Mouse (Mus musculus) spleen, adult 18-20 months (tissue): ENCODE measurements at regions not wholly inside any gene's neighbourhood (a gene's known extent, or its start where the extent isn't known, plus 50 kb on each side); places are given as distances from the start of the nearest gene placed in this dataset.
A peak's percentile ranks its signal among the peaks of the same experiment; 100 is the strongest.

Experiments used
- DNase-seq, 2 experiments: peaks; one replicate each; pipeline ENCODE4 v3.0.0; 2022; ENCODE audit warnings: mixed read lengths in 2 of 2

DNA sequence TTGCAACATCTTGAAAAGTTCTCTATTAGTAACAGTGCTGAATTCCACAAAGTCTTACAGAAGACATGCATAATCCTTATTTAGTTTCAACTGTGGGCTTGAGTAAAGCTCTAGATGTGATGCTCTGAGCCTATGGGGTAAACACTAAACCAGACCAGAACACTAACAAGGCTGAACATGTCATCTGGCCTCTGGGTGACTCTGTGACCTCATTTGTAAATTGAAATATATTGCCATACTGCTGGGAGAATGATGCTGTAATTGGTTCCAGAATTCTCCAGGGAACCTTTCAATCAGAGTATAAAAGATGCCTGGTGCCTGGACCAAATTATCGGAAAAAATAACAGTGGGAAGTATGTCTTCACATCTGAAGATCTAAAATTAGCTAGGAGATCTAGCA lies 309.9 kb upstream of the Megf9 start:
- no peak for DNase-seq

- DNase-seq = no peak
These were observed 276.1 kb upstream of the Megf9 start for GRCm38 (mm10) chr4:70810956-70811316.

GRCm38 (mm10) chr4:70810311-70810955 lies 275.6 kb upstream of the Megf9 start:
- DNase-seq = no peak

- DNase-seq = no peak
These were observed 270.1 kb upstream of the Megf9 start for GRCm38 (mm10) chr4:70804925-70805342.

DNA sequence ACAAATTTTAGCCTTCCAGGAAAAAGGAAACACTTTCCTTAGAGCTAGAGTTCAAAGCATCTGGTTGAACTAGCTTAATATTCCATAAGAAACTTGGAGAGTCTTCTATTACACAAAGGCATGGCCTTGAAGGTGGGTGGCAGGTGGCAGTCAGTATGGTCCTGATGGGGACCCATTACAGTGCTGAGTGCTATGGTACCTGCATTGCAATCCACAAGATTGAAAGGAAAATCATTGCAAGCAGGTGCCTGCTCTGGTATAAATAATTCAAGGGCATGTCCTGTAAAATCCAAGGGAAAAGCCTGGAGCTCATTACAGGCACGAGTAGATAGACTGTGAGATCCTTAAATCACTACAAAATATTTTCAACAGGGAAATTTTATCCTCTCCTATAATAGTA lies 263.7 kb upstream of the Megf9 start:
- DNase-seq = no peak

DNA sequence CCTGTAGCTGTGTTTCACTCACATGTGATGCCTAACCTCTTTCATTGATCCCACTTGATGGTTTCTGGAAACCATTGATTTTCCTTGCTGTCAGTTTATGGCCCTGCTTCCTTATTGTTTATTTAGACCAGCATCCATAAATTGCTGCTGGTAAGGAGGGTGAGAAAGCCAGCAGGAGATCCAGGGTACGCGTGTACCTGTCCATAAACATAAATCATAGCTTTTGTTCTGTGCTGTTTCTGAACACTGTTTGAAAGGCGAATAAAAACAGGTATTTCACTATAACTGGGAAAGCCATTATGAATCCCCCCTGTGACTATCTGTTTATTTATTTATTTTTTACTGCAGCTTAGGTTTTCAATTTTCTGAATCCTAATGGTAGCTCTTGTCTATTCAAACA lies 263.1 kb upstream of the Megf9 start:
- DNase-seq = no peak

- no peak for DNase-seq
These were observed 248.7 kb upstream of the Megf9 start for GRCm38 (mm10) chr4:70783487-70783886.

DNA sequence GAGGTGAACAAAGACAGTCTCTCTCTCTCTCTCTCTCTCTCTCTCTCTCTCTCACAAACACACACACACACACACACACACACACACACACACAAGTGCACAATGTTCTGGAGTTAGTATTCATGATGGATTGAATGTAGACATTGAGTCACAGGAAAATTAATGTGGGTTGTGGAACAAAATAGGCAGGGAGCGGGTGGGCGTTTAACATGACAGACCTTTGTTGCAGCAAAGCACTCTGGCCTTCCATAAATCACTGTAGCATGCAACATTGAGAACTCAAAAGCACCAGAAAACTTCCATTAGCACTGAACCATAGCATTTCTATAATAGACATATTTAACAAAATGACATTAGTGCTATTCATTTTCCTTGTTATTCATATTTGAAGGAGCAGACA lies 246.8 kb upstream of the Megf9 start:
- DNase-seq = no peak

- no peak for DNase-seq
These were observed 241.5 kb upstream of the Megf9 start for GRCm38 (mm10) chr4:70776273-70776672.

GRCm38 (mm10) chr4:70743425-70743824 lies 208.6 kb upstream of the Megf9 start:
- no peak for DNase-seq

DNA sequence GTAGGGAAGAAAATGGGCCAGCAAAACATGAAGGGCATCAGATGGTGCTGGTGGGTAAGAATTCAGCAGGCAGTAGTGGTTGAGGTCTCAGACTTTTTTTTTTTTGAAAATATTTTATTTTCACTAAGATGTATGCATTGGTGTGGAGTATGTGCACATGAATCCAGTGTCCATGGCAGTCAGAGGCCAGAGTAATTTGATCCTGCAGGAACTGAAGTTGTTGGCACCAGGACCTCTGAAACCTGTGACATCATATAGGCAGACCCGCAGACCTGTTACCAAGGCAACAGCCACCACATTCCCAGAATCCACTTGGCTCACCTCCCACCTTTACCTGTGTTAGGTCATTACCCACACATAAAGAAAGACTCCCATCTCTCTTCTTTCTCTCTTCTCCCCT lies 207.2 kb upstream of the Megf9 start:
- no peak for DNase-seq

DNA sequence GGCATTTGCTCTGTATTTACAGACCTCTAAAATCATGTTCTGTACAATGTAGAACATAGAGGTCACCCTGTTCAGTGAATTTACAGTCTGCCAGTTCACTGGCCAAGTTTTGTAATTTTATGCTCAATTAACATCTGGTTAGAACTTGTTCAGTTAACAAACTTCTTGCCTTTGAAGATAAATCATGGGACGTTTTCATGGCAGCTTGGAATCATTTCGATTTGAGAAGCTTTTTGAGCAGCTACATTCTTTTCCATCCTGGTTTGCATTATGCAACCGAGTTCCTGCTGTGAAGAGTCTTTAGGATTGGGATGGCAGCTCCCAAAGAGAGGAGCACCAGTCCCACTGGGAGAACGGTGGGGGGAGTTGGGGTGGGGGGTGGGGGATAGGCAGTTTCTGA lies 206.3 kb upstream of the Megf9 start:
- no peak for DNase-seq

GRCm38 (mm10) chr4:70709126-70709689 lies 174.4 kb upstream of the Megf9 start:
- no peak for DNase-seq

- DNase-seq = no peak
These were observed 170.4 kb upstream of the Megf9 start for GRCm38 (mm10) chr4:70705128-70705752.

GRCm38 (mm10) chr4:70700894-70701293 lies 166.1 kb upstream of the Megf9 start:
- no peak for DNase-seq

GRCm38 (mm10) chr4:70664181-70664580 lies 129.4 kb upstream of the Megf9 start:
- DNase-seq = no peak

- no peak for DNase-seq
These were observed 86.6 kb upstream of the Megf9 start for GRCm38 (mm10) chr4:70621431-70621837.

DNA sequence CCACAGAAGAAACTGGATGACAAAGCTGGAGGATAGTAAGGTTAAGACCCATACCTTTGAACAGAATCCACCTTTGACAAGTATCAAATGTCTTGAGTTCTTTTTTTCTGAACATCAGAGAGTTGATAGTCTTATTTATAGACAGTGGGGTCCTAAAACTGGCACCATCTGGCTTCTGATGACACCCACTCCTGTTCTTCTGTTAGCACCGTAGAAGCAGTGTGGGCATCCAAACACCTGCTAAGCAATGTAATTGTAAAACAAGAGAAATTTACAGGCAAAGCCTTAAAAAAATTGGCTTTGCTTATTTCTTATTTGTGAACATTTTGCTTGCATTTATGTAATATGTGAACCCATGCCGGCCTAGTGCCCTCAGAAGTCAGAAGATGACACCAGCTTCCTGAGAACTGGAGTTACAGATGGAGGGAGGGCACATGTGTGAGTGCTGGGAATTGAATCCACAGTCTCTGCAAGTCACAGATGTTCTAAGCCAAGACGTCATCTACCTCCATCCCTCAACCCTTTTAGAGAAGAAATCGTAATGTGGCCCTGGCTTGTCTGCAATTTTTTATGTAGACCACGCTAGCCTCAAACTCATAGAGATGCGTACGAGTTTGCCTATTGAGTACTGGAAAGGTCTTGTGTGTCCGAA lies 85.0 kb upstream of the Megf9 start:
- DNase-seq = no peak

DNA sequence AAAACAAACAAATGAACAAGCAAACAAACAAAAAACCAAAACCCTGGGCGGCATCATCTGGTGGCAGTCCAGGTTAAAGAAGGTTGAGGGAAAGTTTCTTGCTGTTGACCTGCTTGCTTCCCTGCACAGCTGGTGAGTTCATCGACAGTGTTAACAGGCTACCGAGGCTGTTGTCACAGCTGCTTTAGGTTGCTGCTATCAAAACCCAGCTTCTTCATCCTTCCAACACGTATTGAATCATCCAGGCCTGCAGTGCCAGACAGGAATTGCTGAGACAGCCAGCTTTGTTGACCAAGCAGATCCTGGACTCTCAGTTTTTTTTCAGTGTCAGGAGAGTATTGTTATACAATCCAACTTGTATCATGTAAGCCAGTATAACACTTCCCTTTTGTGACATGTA lies 81.0 kb upstream of the Megf9 start:
- no peak for DNase-seq

GRCm38 (mm10) chr4:70614411-70614810 lies 79.6 kb upstream of the Megf9 start:
- no peak for DNase-seq

DNA sequence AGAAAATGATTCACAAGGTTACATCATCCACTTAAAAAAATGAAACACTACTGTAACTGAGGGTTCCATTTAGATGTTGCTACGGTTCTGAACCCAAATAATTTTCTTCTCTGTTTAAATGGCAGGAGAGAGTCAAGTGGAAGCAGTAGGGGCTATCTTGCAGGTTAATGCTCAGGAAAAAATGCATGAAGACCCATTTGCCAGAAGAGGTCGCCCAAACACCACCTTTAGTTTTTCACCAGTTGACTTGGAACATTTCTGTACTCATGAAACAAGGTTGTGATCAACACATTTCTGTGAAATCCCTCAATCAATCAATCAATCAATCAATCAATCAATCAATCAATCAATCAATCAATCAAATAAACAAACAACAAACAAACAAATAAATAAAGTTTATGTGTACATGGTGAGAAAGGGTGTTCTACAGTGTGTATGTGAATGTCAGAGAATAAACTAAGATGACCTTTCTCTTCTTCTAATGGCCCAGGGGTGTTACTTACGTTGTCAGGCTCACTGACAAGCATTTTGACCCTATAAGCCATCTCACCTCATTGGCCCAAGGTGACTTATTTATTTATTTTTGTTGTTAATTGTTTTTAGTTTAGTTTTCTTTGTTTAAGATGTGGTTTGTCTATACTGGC lies 68.5 kb upstream of the Megf9 start:
- DNase-seq = peak in 1 of 2 experiments; percentile 25

DNA sequence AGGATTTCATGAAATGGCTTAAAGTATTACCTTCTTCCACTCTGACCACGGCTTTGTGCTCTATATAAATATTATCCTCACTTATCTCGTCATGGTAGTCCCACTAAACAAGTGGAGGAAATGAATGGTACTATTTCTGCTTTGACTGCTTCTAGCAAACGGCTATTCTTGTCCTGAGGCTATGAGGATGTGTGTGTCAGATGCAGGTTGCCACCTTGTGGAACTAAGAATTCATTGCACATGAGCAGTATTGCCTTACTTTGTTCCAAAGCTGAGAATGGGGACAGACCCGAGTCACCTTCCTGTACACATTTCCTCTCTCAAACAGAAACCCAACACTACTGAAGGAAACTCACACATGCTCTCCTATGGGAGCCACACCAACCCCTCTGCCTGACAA lies 66.5 kb upstream of the Megf9 start:
- no peak for DNase-seq
